Mouse (Mus musculus) liver, embryonic 14.5 days (tissue): Measurements from ENCODE around the gene Fbrs.

ENCODE experiments used
- CTCF ChIP-seq: IDR thresholded peaks from 2 replicates; pipeline ENCODE4 v1.5.1; 2016; ENCODE audit warnings: antibody characterized with exemption, low read depth, control low read depth
- EP300 ChIP-seq: IDR thresholded peaks from 2 replicates; pipeline ENCODE4 v1.6.1; 2016; ENCODE audit warnings: antibody characterized with exemption, low read depth

DNA sequence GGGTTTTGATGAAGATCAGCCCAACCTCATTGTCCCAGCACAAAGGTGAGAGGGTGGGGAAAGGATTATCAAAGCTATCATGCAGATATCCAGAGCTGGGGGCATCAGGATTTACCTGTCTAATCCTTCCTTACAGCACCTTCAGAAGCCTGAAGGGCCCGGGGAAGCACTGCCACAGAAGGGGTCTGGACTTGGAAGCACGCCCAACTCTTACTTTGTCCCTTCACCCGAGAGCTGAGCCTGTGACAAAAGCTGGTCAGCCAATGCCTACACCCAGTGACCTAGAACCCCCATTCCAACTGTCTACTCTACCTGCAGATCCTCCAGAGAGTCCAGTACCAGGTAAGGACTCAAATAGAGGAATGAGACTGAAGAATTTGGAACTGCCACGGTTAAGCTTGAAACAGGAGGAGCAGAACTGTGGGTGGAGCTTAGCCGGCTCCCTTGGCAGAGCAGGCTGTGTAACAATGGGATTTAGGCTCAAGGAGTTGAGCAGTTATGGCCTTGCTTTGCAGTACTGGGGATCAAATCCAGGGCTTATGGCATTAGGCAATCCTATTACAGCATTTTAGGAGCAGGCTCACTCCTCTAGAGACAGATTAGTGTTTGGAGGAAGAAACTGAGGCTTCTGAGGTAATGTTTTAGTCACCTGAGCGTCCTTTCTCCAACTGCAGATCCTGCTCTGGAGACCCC is 4.5 kb upstream of the Fbrs start:
- TF ChIP-seq CTCF (no peak), EP300 (no peak)
